20 mouse cellular contexts compared by ENCODE assay signal in genomic region chr16:21492894-21493293, GRCm38 (mm10).
DNase-seq lines count a peak whose midpoint lies in the region; ATAC-seq and TF ChIP-seq lines count a peak whose summit lies in the region.
"Had no signal": no experiment of that assay in that cellular context is flagged by ENCODE, and none has a peak within 500 bp of the region (broad histone marks: within the 10 kb centered on the region; RNA-seq: fewer than 3 reads in every experiment).

No protein-coding gene starts in this region.

- 0 out of 2 replicates have a peak, but pooled peaks have one; percentile 12 for ATAC-seq in limb, embryonic 14.5 days (ENCODE audit: low FRiP score, low read depth)
- ATAC-seq: inflammation-experienced regulatory T-cells, adult 6 months; Patski had no signal

- H3K9ac ChIP-seq in limb, embryonic 14.5 days (ENCODE audit: low read depth, low read length, severe bottlenecking): no peak overlapping the region
- H3K9ac ChIP-seq: embryonic facial prominence, embryonic 15.5 days; heart, embryonic 15.5 days; liver, embryonic 15.5 days had no signal

- no peak for TF ChIP-seq POLR2A in limb, embryonic 14.5 days (IDR thresholded peaks at IDR 0.05; ENCODE audit: borderline replicate concordance, extremely low read depth, insufficient read depth, insufficient read length)

- H3K4me1 ChIP-seq in limb, embryonic 14.5 days (ENCODE audit: control insufficient read depth, insufficient read depth, low read length): no peaks in the 10 kb centered on the region
- H3K4me1 ChIP-seq in limb, embryonic 10.5 days: no peaks in the 10 kb centered on the region
- H3K4me1 ChIP-seq: embryonic facial prominence, embryonic 15.5 days; liver, embryonic 15.5 days had no signal

- H3K36me3 ChIP-seq in limb, embryonic 14.5 days (ENCODE audit: control insufficient read depth, insufficient read depth, low read length): no peaks in the 10 kb centered on the region
- 0 out of 2 replicates have a peak, but pooled peaks cover 9% of the 10 kb centered on the region for H3K36me3 ChIP-seq in limb, embryonic 10.5 days
- H3K36me3 ChIP-seq: embryonic facial prominence, embryonic 15.5 days; heart, embryonic 15.5 days; liver, embryonic 15.5 days had no signal

- H3K4me2 ChIP-seq in limb, embryonic 14.5 days (replicated peaks; ENCODE audit: low read depth, low read length, severe bottlenecking): no peak overlapping the region
- H3K4me2 ChIP-seq: embryonic facial prominence, embryonic 15.5 days; heart, embryonic 15.5 days; liver, embryonic 15.5 days had no signal

- H3K4me3 ChIP-seq in limb, embryonic 14.5 days (replicated peaks; ENCODE audit: low read length): no peak overlapping the region
- no peak overlapping the region for H3K4me3 ChIP-seq in limb, embryonic 10.5 days
- H3K4me3 ChIP-seq: embryonic facial prominence, embryonic 15.5 days; heart, embryonic 15.5 days; liver, embryonic 15.5 days; megakaryocyte, embryonic 14.5 days had no signal

- H3K9me3 ChIP-seq in limb, embryonic 14.5 days (ENCODE audit: control insufficient read depth, low read length): no peaks in the 10 kb centered on the region
- H3K9me3 ChIP-seq in limb, embryonic 10.5 days (replicated peaks): no peaks in the 10 kb centered on the region
- H3K9me3 ChIP-seq: embryonic facial prominence, embryonic 15.5 days; heart, embryonic 15.5 days; liver, embryonic 15.5 days had no signal

- 35% methylated on average over 2 of the region's 2 CpGs for WGBS in limb, embryonic 14.5 days
- WGBS in limb, embryonic 10.5 days: 80% methylated on average over 2 of the region's 2 CpGs

- peak; percentile 25 for DNase-seq in embryo, embryonic 10 days (ENCODE audit: low spot score)
- DNase-seq in embryo, embryonic 9.5 days (ENCODE audit: extremely low spot score): no peak
- peak; percentile 26 for DNase-seq in limb, embryonic 14.5 days (ENCODE audit: low spot score)
- no peak for DNase-seq in limb, embryonic 10.5 days (ENCODE audit: low spot score)
- peak; percentile 20 for DNase-seq in mesoderm, embryonic 11.5 days (ENCODE audit: low read depth, low spot score)
- peak; percentile 30 for DNase-seq in retina, embryonic 14.5 days (ENCODE audit: low spot score)
- DNase-seq in heart, postnatal 4 days: no peak
- DNase-seq in left cerebral cortex, adult 18-20 months (ENCODE audit: low spot score in 2 of 2): no peak
- DNase-seq: cerebellum, postnatal 14 days; kidney, postnatal 36 days; left cerebral cortex, postnatal 4 days; lung, postnatal 10 days; thymus, postnatal 25 days had no signal

- H3K27me3 ChIP-seq in limb, embryonic 14.5 days (ENCODE audit: control insufficient read depth, insufficient read depth, low read length): no peaks in the 10 kb centered on the region
- no peaks in the 10 kb centered on the region for H3K27me3 ChIP-seq in limb, embryonic 10.5 days (ENCODE audit: low read depth, poor library complexity, severe bottlenecking)
- H3K27me3 ChIP-seq: embryonic facial prominence, embryonic 15.5 days; heart, embryonic 15.5 days; liver, embryonic 15.5 days; megakaryocyte, embryonic 14.5 days; Patski had no signal

- H3K27ac ChIP-seq in limb, embryonic 14.5 days (replicated peaks; ENCODE audit: low read depth, low read length): no peak overlapping the region
- H3K27ac ChIP-seq in limb, embryonic 10.5 days: no peak overlapping the region
- H3K27ac ChIP-seq: embryonic facial prominence, embryonic 15.5 days; heart, embryonic 15.5 days; liver, embryonic 15.5 days; stomach, postnatal 0 days had no signal

Comparison
In these comparisons a context has a peak if more than half of its experiments do, and no peak if none do; other contexts are left out.
1. DNase-seq: peak in embryo, embryonic 10 days (single experiment), limb, embryonic 14.5 days (single experiment), mesoderm, embryonic 11.5 days (single experiment) and retina, embryonic 14.5 days (single experiment); none in embryo, embryonic 9.5 days (single experiment), limb, embryonic 10.5 days (single experiment), heart, postnatal 4 days (single experiment) and left cerebral cortex, adult 18-20 months (0 of 2).